Mouse (Mus musculus) hindbrain, embryonic 11.5 days (tissue): ENCODE results near the gene Neurod2. TPM values are rescaled to one million over a fixed set of nuclear protein-coding genes. Genes with fewer than 3 reads are reported as not detected.

ENCODE experiments used
- ATAC-seq: fragments of 200-750 bp; cut with Nextera tagmentation; 2 replicates; pipeline ENCODE4 v1.8.0; 2017; ENCODE audit warnings: mild to moderate bottlenecking, moderate TSS enrichment, moderate library complexity; ENCODE audit not compliant: low FRiP score
- DNase-seq: peaks from one replicate; pipeline ENCODE4 v3.0.0-alpha.2; 2015; ENCODE audit warnings: low spot score
- H3K27ac ChIP-seq: fragments of 300-500 bp; sonication (generic); 2 replicates; pipeline ENCODE4 v1.5.1; 2014; ENCODE audit warnings: mild to moderate bottlenecking, low read depth, low read length
- H3K27me3 ChIP-seq: fragments of 300-500 bp; sonication (generic); 2 replicates; pipeline ENCODE4 v1.6.1; 2014; ENCODE audit warnings: mild to moderate bottlenecking, low read length, moderate library complexity, mixed read lengths; ENCODE audit not compliant: control insufficient read depth, insufficient read depth
- H3K36me3 ChIP-seq: fragments of 300-500 bp; sonication (generic); 2 replicates; pipeline ENCODE4 v1.6.1; 2014; ENCODE audit warnings: mild to moderate bottlenecking, low read length, moderate library complexity, mixed read lengths; ENCODE audit not compliant: control insufficient read depth, insufficient read depth
- H3K4me1 ChIP-seq: fragments of 300-500 bp; sonication (generic); replicated peaks from 2 replicates; pipeline ENCODE4 v1.6.1; 2014; ENCODE audit warnings: low read length, mixed read lengths; ENCODE audit not compliant: control insufficient read depth, insufficient read depth
- H3K4me2 ChIP-seq: fragments of 300-500 bp; sonication (generic); replicated peaks from 2 replicates; pipeline ENCODE4 v1.6.1; 2014; ENCODE audit warnings: mild to moderate bottlenecking, low read depth, low read length
- H3K4me3 ChIP-seq: fragments of 300-500 bp; sonication (generic); 2 replicates; pipeline ENCODE4 v1.5.1; 2014; ENCODE audit warnings: low read depth, low read length
- H3K9ac ChIP-seq: fragments of 300-500 bp; sonication (generic); 2 replicates; pipeline ENCODE4 v1.6.1; 2014; ENCODE audit warnings: low read depth, low read length
- H3K9me3 ChIP-seq: fragments of 300-500 bp; sonication (generic); 2 replicates; pipeline ENCODE4 v1.6.1; 2016; ENCODE audit warnings: low read length; ENCODE audit not compliant: control insufficient read depth
- WGBS: fragments of 180-500 bp; shearing (Covaris S2); extraction: QIAGEN DNeasy Blood & Tissue Kit; methylation state at CpG from one replicate; pipeline ENCODE4 v1.1.7; 2014; 5-methylcytosine and 5-hydroxymethylcytosine counted together
- polyA plus RNA-seq: library from polyadenylated mRNA; unstranded; fragments of >200 nt; fragmentation: Nextera tagmentation; extraction: Ambion mirVana; gene quantifications from 2 replicates; pipeline ENCODE4 v1.2.1, GENCODE M21; 2014

The Neurod2 gene
- polyA plus RNA-seq, 1 experiment from 2014 or later = 0.36 TPM

DNA sequence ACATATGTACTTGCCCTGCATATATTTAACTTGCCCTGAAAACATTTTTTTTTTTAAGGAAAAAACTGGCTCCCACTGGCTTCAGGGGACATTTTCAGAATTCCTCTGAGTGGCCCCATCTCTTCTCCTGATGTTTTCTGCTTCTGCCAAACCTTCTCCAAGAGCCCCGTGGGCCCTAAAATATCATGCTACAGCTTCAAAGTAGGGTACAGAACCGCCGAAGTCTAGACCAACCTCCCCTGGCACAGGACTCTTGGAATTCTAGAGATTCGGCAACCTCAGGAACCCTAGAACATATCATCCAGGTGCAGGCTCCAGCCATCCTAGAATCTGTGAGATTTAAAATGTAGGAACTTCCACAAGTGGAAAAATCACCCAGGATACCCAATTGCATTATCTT, 9.9 kb downstream of the Neurod2 start:
- Histone ChIP-seq H3K27me3 (peaks cover 94% of the 10 kb centered on the region), H3K4me1 (no peaks in the 10 kb centered on the region), H3K36me3 (no peaks in the 10 kb centered on the region), H3K9me3 (no peaks in the 10 kb centered on the region), H3K4me2 (no peak overlapping the region), H3K4me3 (no peak overlapping the region), H3K9ac (no peak overlapping the region), H3K27ac (no peak overlapping the region)
- 7% methylated on average over 4 of the region's 4 CpGs for WGBS
- ATAC-seq (no peak), DNase-seq (no peak)

DNA sequence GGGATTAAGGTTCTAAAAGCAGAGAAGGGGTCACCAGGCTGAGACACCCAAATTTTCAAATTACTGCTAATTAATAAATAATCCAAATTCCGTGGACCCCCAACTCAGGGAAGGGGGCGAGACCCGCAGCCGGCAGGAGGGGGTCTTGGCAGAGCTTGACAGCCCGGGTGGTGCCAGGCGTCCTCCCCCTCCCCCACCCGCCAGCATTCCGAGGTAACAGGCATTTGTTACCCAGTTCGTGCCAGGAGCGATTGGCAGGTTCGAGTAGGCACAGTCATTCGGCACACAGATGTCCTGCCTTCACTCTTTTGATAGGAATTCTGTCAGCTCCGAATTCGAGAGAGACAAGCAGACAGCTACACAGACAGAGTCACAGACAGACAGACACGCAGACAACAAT, 10.3 kb downstream of the Neurod2 start:
- ATAC-seq (no peak), DNase-seq (no peak)
- H3K4me1 ChIP-seq = no peaks in the 10 kb centered on the region
- H3K27ac ChIP-seq = no peak overlapping the region
- no peak overlapping the region for H3K4me2 ChIP-seq
- H3K36me3 ChIP-seq = no peaks in the 10 kb centered on the region
- H3K9me3 ChIP-seq = no peaks in the 10 kb centered on the region
- peaks cover 93% of the 10 kb centered on the region for H3K27me3 ChIP-seq
- H3K9ac ChIP-seq = no peak overlapping the region
- no peak overlapping the region for H3K4me3 ChIP-seq
- WGBS = 4% methylated on average over 15 of the region's 15 CpGs

DNA sequence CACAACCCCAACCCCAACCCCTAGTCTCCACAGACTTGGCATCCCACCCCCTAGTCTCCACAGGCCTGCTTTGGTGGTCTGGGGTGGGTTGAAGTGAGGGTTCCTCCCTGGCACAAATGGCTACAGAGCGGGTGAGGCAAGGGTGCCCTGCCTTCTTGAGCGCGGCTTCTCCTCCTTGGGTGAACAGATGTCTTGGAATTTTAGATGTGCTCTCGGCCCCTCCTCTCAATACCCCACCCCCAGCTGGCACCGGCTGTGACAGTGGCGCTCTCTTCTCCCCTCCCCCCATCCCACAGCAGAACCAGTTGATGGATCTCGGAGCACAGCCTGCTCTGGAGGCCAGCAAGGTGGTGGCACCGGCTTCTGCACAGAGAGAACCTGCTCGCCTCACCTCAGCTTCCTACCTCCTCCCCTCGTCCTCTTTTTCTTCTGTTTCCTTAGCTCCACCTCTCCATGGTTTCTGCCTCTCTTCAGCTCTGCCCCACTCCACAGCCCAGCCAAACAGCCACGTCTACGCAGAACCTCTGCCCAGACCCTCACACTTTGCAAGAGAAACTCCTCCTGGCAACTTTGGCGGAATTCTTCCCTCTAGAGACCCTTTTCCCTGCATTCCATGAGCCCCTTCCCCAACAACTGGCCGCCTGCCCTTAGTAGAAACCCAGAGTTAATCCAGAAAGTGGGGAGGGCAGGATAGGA, 10.9 kb downstream of the Neurod2 start:
- WGBS = 2% methylated on average over 14 of the region's 14 CpGs
- no peak for ATAC-seq
- no peak overlapping the region for H3K27ac ChIP-seq

DNA sequence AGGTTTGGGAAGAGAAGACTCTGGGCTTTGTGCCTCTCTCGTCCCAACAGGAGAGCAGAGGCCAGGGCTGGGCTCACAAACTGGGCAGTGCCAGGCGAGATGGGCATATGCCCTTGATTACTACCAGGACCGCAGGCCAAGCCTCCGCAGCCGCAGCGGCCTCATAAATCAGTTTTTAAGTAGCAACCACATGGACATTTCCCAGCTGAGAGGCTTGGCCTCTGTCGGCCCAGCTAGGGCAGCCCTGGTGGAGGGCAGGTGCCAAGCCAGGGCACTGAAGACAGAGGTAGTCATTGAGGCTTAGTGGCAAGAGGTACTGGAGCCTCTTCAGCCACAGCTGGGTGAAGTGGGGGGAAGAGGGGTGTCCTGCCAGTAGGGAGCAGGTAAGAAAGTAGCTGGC, 12.0 kb downstream of the Neurod2 start:
- no peak overlapping the region for H3K4me2 ChIP-seq

More for the DNA sequence above, 10.9 kb downstream of the Neurod2 start:
- no peak overlapping the region for H3K4me2 ChIP-seq
- no peak overlapping the region for H3K4me3 ChIP-seq
- no peaks in the 10 kb centered on the region for H3K9me3 ChIP-seq
- no peaks in the 10 kb centered on the region for H3K4me1 ChIP-seq
- no peak overlapping the region for H3K9ac ChIP-seq
- H3K27me3 ChIP-seq = peaks cover 92% of the 10 kb centered on the region
- no peaks in the 10 kb centered on the region for H3K36me3 ChIP-seq
- DNase-seq = no peak

DNA sequence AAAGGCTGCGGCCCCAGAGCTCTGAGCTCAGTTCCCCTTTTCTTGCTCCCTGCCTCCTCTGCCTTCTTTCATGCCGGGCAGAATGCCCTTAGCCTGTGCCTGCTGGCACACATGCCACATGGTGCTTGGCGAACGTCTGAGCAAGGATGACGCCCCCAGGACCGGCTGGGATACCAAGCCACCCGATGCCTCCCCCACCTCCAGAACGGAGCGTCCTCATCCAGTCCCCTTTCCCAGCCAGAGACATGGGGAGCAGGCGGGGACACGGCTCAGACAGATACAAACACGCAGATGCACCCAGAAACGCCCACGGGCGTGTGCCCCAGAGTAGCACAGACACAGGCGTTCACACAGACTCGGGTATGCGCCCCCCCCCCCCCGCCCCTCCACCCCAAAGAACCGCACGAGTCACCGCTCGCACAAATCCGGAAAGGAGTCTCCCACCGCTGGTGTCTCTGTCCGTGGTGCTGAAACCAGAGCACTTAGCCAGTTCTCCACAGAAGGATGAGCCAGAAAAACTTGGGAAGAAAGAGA, 15.6 kb downstream of the Neurod2 start:
- ATAC-seq = no peak
- H3K4me1 ChIP-seq = no peaks in the 10 kb centered on the region
- H3K27ac ChIP-seq = no peak overlapping the region
- no peak overlapping the region for H3K9ac ChIP-seq
- H3K4me3 ChIP-seq = no peak overlapping the region
- no peak overlapping the region for H3K4me2 ChIP-seq
- no peaks in the 10 kb centered on the region for H3K9me3 ChIP-seq
- 1% methylated on average over 26 of the region's 26 CpGs for WGBS
- H3K27me3 ChIP-seq = peaks cover 47% of the 10 kb centered on the region
- H3K36me3 ChIP-seq = no peaks in the 10 kb centered on the region
- DNase-seq = peak; percentile 77

More for the DNA sequence above, 12.0 kb downstream of the Neurod2 start:
- Histone ChIP-seq H3K27ac (no peak overlapping the region), H3K4me3 (no peak overlapping the region), H3K27me3 (peaks cover 81% of the 10 kb centered on the region), H3K36me3 (no peaks in the 10 kb centered on the region), H3K9ac (no peak overlapping the region), H3K9me3 (no peaks in the 10 kb centered on the region), H3K4me1 (no peaks in the 10 kb centered on the region)
- no peak for DNase-seq
- ATAC-seq = no peak
- WGBS = 6% methylated on average over 7 of the region's 7 CpGs

DNA sequence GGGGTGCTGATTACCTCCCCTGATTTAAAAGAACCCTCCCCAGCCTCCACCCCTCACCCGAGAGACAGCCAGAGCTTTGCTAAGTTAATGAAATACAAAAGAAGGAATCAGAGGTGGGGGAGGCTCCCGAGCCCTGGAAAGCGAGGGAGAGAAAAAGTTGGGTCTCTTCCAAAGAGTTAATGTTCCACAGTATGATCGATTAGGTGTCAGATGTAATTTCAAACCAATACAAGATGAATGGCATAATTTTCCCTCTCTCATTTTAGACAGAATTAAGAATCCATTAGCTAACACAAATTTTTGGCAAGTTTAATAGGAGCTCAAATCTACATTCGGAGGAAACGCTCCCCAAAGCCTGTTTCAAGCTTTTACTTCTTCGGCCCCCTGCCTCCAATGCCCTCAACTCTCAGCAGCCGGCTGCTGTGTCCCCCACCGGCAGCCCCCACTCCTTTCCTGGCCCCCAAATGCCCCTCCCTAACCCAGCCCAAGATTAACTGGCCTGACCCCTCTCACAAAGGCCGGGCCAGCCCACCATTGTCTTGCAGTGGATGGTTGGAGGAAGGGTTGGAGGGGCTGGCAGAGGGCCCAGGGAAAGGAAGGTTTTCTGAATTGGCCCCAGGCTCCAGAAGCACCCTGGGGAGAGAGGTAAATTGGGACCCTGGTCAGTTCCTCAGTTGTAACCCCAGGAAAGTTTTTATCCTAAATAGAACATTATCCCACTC, 30.8 kb downstream of the Neurod2 start:
- Histone ChIP-seq H3K9ac (no peak overlapping the region), H3K4me3 (no peak overlapping the region), H3K4me2 (no peak overlapping the region), H3K36me3 (no peaks in the 10 kb centered on the region), H3K27ac (no peak overlapping the region), H3K27me3 (peaks cover 19% of the 10 kb centered on the region), H3K9me3 (no peaks in the 10 kb centered on the region), H3K4me1 (peaks cover 9% of the 10 kb centered on the region)
- ATAC-seq = no peak
- WGBS = 12% methylated on average over 10 of the region's 10 CpGs
- peak; percentile 28 for DNase-seq

DNA sequence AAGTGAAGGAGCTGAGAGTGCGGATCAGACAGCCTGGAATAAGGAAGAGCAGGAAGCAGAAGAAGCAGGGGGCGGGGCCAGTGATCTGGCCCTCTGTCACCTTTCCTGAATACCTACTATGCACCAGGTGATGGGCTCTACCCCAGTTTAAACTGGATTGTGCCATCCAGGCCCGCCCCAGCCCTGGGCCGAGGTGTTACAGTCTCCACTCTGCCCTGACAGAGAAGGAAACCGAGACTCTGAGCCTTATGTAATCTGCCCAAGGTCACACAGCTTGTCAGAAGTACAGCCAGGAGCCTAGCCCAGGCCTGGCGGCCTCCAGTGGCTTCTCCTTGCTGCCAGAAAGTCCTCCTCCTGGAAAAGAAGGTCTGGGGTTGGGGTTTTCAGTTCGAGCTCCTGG, 31.7 kb downstream of the Neurod2 start:
- H3K9ac ChIP-seq = no peak overlapping the region
- 16% methylated on average over 7 of the region's 7 CpGs for WGBS
- H3K27me3 ChIP-seq = peaks cover 19% of the 10 kb centered on the region
- H3K27ac ChIP-seq = no peak overlapping the region
- peaks cover 9% of the 10 kb centered on the region for H3K4me1 ChIP-seq
- no peak overlapping the region for H3K4me3 ChIP-seq
- DNase-seq (no peak), ATAC-seq (no peak)
- H3K36me3 ChIP-seq = no peaks in the 10 kb centered on the region
- no peaks in the 10 kb centered on the region for H3K9me3 ChIP-seq
- no peak overlapping the region for H3K4me2 ChIP-seq

DNA sequence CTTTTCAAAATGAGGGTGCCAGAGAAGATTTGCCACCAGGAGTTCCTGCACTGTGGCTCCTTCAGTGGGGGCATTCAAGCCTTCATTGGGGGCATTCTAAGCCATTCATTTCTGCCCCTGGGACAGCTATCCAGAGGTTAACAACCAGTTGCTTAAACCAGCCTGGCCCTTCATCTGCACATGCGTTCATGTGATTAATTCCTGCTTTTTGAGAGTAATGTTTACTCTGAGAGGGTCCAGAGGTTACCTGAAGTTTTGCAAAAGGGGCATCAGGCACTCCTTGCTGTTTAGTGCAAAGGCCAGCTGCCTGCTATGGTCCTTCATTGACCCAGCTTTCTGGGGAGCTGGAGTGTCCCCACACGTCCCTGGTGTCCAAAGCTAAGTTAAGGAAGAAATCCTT, 32.5 kb downstream of the Neurod2 start:
- H3K9ac ChIP-seq = no peak overlapping the region
- no peak overlapping the region for H3K27ac ChIP-seq
- DNase-seq (no peak), ATAC-seq (no peak)
- H3K27me3 ChIP-seq = peaks cover 19% of the 10 kb centered on the region
- no peak overlapping the region for H3K4me3 ChIP-seq
- peaks cover 9% of the 10 kb centered on the region for H3K4me1 ChIP-seq
- WGBS = 44% methylated on average over 2 of the region's 2 CpGs
- H3K9me3 ChIP-seq = no peaks in the 10 kb centered on the region
- H3K36me3 ChIP-seq = no peaks in the 10 kb centered on the region
- no peak overlapping the region for H3K4me2 ChIP-seq

DNA sequence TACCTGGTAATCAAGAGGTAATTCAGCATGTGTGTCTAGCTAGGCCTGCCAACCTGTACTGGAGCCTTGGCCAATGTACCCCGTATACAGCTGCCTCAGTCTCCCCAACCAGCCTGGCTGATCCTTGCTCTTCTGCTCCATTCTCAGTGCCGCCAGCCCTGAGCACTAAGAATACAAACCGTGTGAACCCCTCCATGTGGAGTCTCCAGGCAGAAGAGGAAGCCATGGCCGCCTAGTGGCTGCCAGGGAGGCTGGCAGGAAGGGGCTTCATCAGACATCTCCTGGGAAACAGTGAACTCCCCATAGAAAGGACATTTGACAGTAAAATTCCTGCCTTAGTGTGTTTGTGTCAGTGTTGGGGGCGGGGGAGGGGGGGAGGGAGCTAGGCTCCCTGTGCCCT, 33.2 kb downstream of the Neurod2 start:
- Histone ChIP-seq H3K4me3 (no peak overlapping the region), H3K36me3 (no peaks in the 10 kb centered on the region), H3K27ac (no peak overlapping the region), H3K4me1 (peaks cover 9% of the 10 kb centered on the region), H3K27me3 (peaks cover 19% of the 10 kb centered on the region), H3K9ac (no peak overlapping the region), H3K4me2 (no peak overlapping the region), H3K9me3 (no peaks in the 10 kb centered on the region)
- no peak for ATAC-seq
- 1% methylated on average over 5 of the region's 5 CpGs for WGBS
- DNase-seq = peak; percentile 73
